ENCODE assay signal across 22 mouse cellular contexts in the genomic region with DNA sequence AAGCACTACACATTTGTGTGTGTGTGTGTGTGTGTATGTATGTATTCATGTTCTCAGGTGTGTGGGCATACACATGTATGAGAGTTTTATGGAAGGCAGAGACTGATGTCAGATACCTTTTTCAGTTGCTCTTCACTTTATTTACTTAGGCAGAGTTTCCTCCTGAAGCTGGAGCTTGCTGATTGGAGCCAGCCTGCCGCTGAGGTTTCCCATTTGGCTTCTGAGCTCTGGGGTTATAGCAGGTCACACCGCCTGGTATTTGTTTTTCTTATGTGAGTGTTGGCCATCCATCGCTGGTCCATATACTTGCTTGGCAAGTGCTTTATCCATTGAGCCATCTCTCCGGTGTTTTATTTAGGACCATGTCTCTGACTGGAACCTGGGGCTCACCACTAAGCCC. TPM values are rescaled to one million over a fixed set of nuclear protein-coding genes. Genes with fewer than 3 reads are reported as not detected.
A peak's percentile ranks its signal among the peaks of the same experiment; 100 is the strongest.
DNase-seq lines count a peak whose midpoint lies in the region; ATAC-seq and TF ChIP-seq lines count a peak whose summit lies in the region.
"Had no signal": no experiment of that assay in that cellular context is flagged by ENCODE, and none has a peak within 500 bp of the region (broad histone marks: within the 10 kb centered on the region; RNA-seq: fewer than 3 reads in every experiment).

No protein-coding gene starts in this region.

- no peaks in the 10 kb centered on the region for H3K9me3 ChIP-seq in lung, embryonic 14.5 days (ENCODE audit: low read depth, low read length)
- H3K9me3 ChIP-seq in lung, embryonic 15.5 days = no peaks in the 10 kb centered on the region
- H3K9me3 ChIP-seq in stomach, embryonic 15.5 days = no peaks in the 10 kb centered on the region
- no peaks in the 10 kb centered on the region for H3K9me3 ChIP-seq in intestine, postnatal 0 days (ENCODE audit: control insufficient read depth)
- H3K9me3 ChIP-seq: embryonic facial prominence, embryonic 15.5 days; forebrain, embryonic 10.5 days; heart, embryonic 12.5 days had no signal

- no peaks in the 10 kb centered on the region for H3K36me3 ChIP-seq in lung, embryonic 14.5 days (ENCODE audit: insufficient read depth)
- H3K36me3 ChIP-seq in lung, embryonic 15.5 days = no peaks in the 10 kb centered on the region
- no peaks in the 10 kb centered on the region for H3K36me3 ChIP-seq in stomach, embryonic 15.5 days
- H3K36me3 ChIP-seq in intestine, postnatal 0 days (ENCODE audit: control insufficient read depth, insufficient read depth) = no peaks in the 10 kb centered on the region
- H3K36me3 ChIP-seq: embryonic facial prominence, embryonic 15.5 days; forebrain, embryonic 10.5 days; heart, embryonic 12.5 days had no signal

- H3K9ac ChIP-seq in lung, embryonic 14.5 days = no peak overlapping the region
- no peak overlapping the region for H3K9ac ChIP-seq in lung, embryonic 15.5 days
- H3K9ac ChIP-seq in stomach, embryonic 15.5 days = no peak overlapping the region
- no peak overlapping the region for H3K9ac ChIP-seq in intestine, postnatal 0 days (ENCODE audit: low read depth, low read length)
- H3K9ac ChIP-seq: embryonic facial prominence, embryonic 15.5 days; heart, embryonic 12.5 days had no signal

- peaks cover 10% of the 10 kb centered on the region; the same call in 1 of the 2 replicates for H3K4me1 ChIP-seq in lung, embryonic 14.5 days (ENCODE audit: insufficient read depth)
- peaks cover 41% of the 10 kb centered on the region for H3K4me1 ChIP-seq in lung, embryonic 15.5 days
- peaks cover 5% of the 10 kb centered on the region; the same call in 1 of the 2 replicates for H3K4me1 ChIP-seq in stomach, embryonic 15.5 days
- H3K4me1 ChIP-seq in intestine, postnatal 0 days (replicated peaks; ENCODE audit: control insufficient read depth, insufficient read depth, low read length) = no peaks in the 10 kb centered on the region
- H3K4me1 ChIP-seq: embryonic facial prominence, embryonic 15.5 days; forebrain, embryonic 10.5 days; heart, embryonic 12.5 days had no signal

- WGBS in lung, embryonic 14.5 days = 26% methylated on average over 4 of the region's 4 CpGs
- WGBS in lung, embryonic 15.5 days = 23% methylated on average over 4 of the region's 4 CpGs
- WGBS in stomach, embryonic 15.5 days = 27% methylated on average over 4 of the region's 4 CpGs
- whole genome bisulfite sequencing in intestine, postnatal 0 days = 29% methylated on average over 4 of the region's 4 CpGs

- H3K27ac ChIP-seq in lung, embryonic 14.5 days (ENCODE audit: low read depth) = peak overlapping the region; percentile 54
- H3K27ac ChIP-seq in lung, embryonic 15.5 days = peak overlapping the region; percentile 62
- peak overlapping the region; percentile 38 for H3K27ac ChIP-seq in stomach, embryonic 15.5 days
- H3K27ac ChIP-seq in intestine, postnatal 0 days (ENCODE audit: low read depth, low read length) = no peak overlapping the region
- H3K27ac ChIP-seq: forebrain, embryonic 10.5 days; gastrocnemius, adult 2 months had no signal

- no peak overlapping the region for H3K4me3 ChIP-seq in lung, embryonic 14.5 days (ENCODE audit: low read depth, low read length)
- no peak overlapping the region for H3K4me3 ChIP-seq in lung, embryonic 15.5 days
- no peak overlapping the region for H3K4me3 ChIP-seq in stomach, embryonic 15.5 days (replicated peaks)
- H3K4me3 ChIP-seq in intestine, postnatal 0 days (ENCODE audit: low read depth, low read length) = no peak overlapping the region
- H3K4me3 ChIP-seq: embryonic facial prominence, embryonic 15.5 days; erythroblast, embryonic 14.5 days; forebrain, embryonic 10.5 days; gastrocnemius, adult 2 months; heart, embryonic 12.5 days had no signal

- no peak for TF ChIP-seq CTCF in lung, embryonic 14.5 days (IDR thresholded peaks at IDR 0.05; ENCODE audit: low read depth)
- no peak for TF ChIP-seq CTCF in intestine, postnatal 0 days (IDR thresholded peaks at IDR 0.05; ENCODE audit: low read depth)

- no peak for ATAC-seq in lung, embryonic 14.5 days (ENCODE audit: insufficient read depth)
- ATAC-seq in lung, embryonic 15.5 days (ENCODE audit: borderline replicate concordance, extremely low read depth, low FRiP score, low TSS enrichment) = no peak
- ATAC-seq in stomach, embryonic 15.5 days (ENCODE audit: insufficient read depth, low FRiP score, low read depth) = no peak
- ATAC-seq in intestine, postnatal 0 days = no peak
- ATAC-seq: forebrain, embryonic 14.5 days had no signal

- no peak overlapping the region for H3K4me2 ChIP-seq in lung, embryonic 14.5 days
- H3K4me2 ChIP-seq in lung, embryonic 15.5 days = no peak overlapping the region
- H3K4me2 ChIP-seq in stomach, embryonic 15.5 days = no peak overlapping the region
- no peak overlapping the region for H3K4me2 ChIP-seq in intestine, postnatal 0 days (replicated peaks; ENCODE audit: low read depth)
- H3K4me2 ChIP-seq: embryonic facial prominence, embryonic 15.5 days; heart, embryonic 12.5 days had no signal

- DNase-seq in lung, embryonic 14.5 days = no peak
- DNase-seq in lung, postnatal 14 days = peak; percentile 17
- DNase-seq in right cerebral cortex, postnatal 25 days = no peak
- DNase-seq in right cerebral cortex, postnatal 36 days (ENCODE audit: low spot score in 2 of 2) = no peak
- DNase-seq: adrenal gland, adult 2 months; adrenal gland, postnatal 25 days; cerebellum, adult 2 months; cerebellum, postnatal 10 days; gastrocnemius, adult 2 months; gastrocnemius, postnatal 25 days; heart, postnatal 36 days had no signal

- no peaks in the 10 kb centered on the region for H3K27me3 ChIP-seq in lung, embryonic 14.5 days (ENCODE audit: insufficient read depth, low read length)
- H3K27me3 ChIP-seq in lung, embryonic 15.5 days = no peaks in the 10 kb centered on the region
- no peaks in the 10 kb centered on the region for H3K27me3 ChIP-seq in stomach, embryonic 15.5 days (replicated peaks)
- no peaks in the 10 kb centered on the region for H3K27me3 ChIP-seq in intestine, postnatal 0 days (replicated peaks; ENCODE audit: control insufficient read depth, insufficient read depth, low read length)
- H3K27me3 ChIP-seq: embryonic facial prominence, embryonic 15.5 days; heart, embryonic 12.5 days had no signal

RNA-seq across cellular contexts. Expression of a gene that starts 23.7 kb away (rescaled TPM):
- 4.0 and 4.4 TPM in 2 replicates for polyA plus RNA-seq in lung, embryonic 14.5 days (2014; fragmentation: Nextera tagmentation; extraction: Ambion mirVana)
- polyA plus RNA-seq in lung, embryonic 15.5 days (2015; fragmentation: Nextera tagmentation; extraction: Ambion mirVana) = 3.9 and 5.1 TPM in 2 replicates
- polyA plus RNA-seq in stomach, embryonic 15.5 days (2015; fragmentation: Nextera tagmentation; extraction: Ambion mirVana) = 33.1 and 41.9 TPM in 2 replicates
- polyA plus RNA-seq in intestine, postnatal 0 days (2015; fragmentation: Nextera tagmentation; extraction: Ambion mirVana) = 8.0 and 9.9 TPM in 2 replicates
- polyA plus RNA-seq: adrenal gland, adult 2 months; embryonic facial prominence, embryonic 11.5 days; erythroblast, embryonic 14.5 days; hindbrain, embryonic 11.5 days had no signal

RNA-seq across cellular contexts. Expression of a gene that starts 31.3 kb away (rescaled TPM):
- polyA plus RNA-seq in lung, embryonic 14.5 days (2014; fragmentation: Nextera tagmentation; extraction: Ambion mirVana) = 0.28 and 0.42 TPM in 2 replicates
- 0.29 and 0.39 TPM in 2 replicates for polyA plus RNA-seq in lung, embryonic 15.5 days (2015; fragmentation: Nextera tagmentation; extraction: Ambion mirVana)
- polyA plus RNA-seq in stomach, embryonic 15.5 days (2015; fragmentation: Nextera tagmentation; extraction: Ambion mirVana) = 17.1 and 19.7 TPM in 2 replicates
- polyA plus RNA-seq in intestine, postnatal 0 days (2015; fragmentation: Nextera tagmentation; extraction: Ambion mirVana) = 166 and 189 TPM in 2 replicates
- polyA plus RNA-seq: adrenal gland, adult 2 months; cerebellum, adult 2 months; erythroblast, embryonic 14.5 days; forebrain, embryonic 14.5 days had no signal

RNA-seq across cellular contexts. Expression of a gene that starts 47.2 kb away (rescaled TPM):
- not detected in 2 replicates for polyA plus RNA-seq in lung, embryonic 14.5 days (2014; fragmentation: Nextera tagmentation; extraction: Ambion mirVana)
- 0.07 TPM in 1 of 2 replicates, not detected in the other for polyA plus RNA-seq in lung, embryonic 15.5 days (2015; fragmentation: Nextera tagmentation; extraction: Ambion mirVana)
- 0.09 TPM in 1 of 2 replicates, not detected in the other for polyA plus RNA-seq in stomach, embryonic 15.5 days (2015; fragmentation: Nextera tagmentation; extraction: Ambion mirVana)
- 0.07 and 0.10 TPM in 2 replicates for polyA plus RNA-seq in intestine, postnatal 0 days (2015; fragmentation: Nextera tagmentation; extraction: Ambion mirVana)
- polyA plus RNA-seq: adrenal gland, adult 2 months; cerebellum, adult 2 months; embryonic facial prominence, embryonic 11.5 days; erythroblast, embryonic 14.5 days; forebrain, embryonic 10.5 days; heart, embryonic 12.5 days; heart, embryonic 16.5 days; hindbrain, embryonic 11.5 days had no signal

RNA-seq across cellular contexts. Expression of a gene that starts 51.9 kb away (rescaled TPM):
- polyA plus RNA-seq in lung, embryonic 14.5 days (2014; fragmentation: Nextera tagmentation; extraction: Ambion mirVana) = not detected in 2 replicates
- polyA plus RNA-seq in lung, embryonic 15.5 days (2015; fragmentation: Nextera tagmentation; extraction: Ambion mirVana) = not detected in 2 replicates
- polyA plus RNA-seq in stomach, embryonic 15.5 days (2015; fragmentation: Nextera tagmentation; extraction: Ambion mirVana) = not detected in 2 replicates
- not detected in 2 replicates for polyA plus RNA-seq in intestine, postnatal 0 days (2015; fragmentation: Nextera tagmentation; extraction: Ambion mirVana)
- polyA plus RNA-seq: adrenal gland, adult 2 months; cerebellum, adult 2 months; embryonic facial prominence, embryonic 11.5 days; erythroblast, embryonic 14.5 days; forebrain, embryonic 10.5 days; forebrain, embryonic 14.5 days; heart, embryonic 12.5 days; heart, embryonic 16.5 days; hindbrain, embryonic 11.5 days had no signal

Comparison
In these comparisons a context has a peak if more than half of its experiments do, and no peak if none do; other contexts are left out.
1. RNA of a gene that starts 31.3 kb away (polyA plus RNA-seq): 166 to 189 TPM in intestine, postnatal 0 days and 17.1 to 19.7 TPM in stomach, embryonic 15.5 days; 0.28 to 0.42 TPM in lung, embryonic 14.5 days and 0.29 to 0.39 TPM in lung, embryonic 15.5 days; every median in the first group is over 10 times any median in the second.